Mouse (Mus musculus): ENCODE measurements around the gene Gpc6.

Gpc6 gene

GRCm38 (mm10) chr14:117919612-117920011, 994.5 kb downstream of the Gpc6 start:
- in situ Hi-C loops (cut with MboI, MseI), result no loop called here

DNA sequence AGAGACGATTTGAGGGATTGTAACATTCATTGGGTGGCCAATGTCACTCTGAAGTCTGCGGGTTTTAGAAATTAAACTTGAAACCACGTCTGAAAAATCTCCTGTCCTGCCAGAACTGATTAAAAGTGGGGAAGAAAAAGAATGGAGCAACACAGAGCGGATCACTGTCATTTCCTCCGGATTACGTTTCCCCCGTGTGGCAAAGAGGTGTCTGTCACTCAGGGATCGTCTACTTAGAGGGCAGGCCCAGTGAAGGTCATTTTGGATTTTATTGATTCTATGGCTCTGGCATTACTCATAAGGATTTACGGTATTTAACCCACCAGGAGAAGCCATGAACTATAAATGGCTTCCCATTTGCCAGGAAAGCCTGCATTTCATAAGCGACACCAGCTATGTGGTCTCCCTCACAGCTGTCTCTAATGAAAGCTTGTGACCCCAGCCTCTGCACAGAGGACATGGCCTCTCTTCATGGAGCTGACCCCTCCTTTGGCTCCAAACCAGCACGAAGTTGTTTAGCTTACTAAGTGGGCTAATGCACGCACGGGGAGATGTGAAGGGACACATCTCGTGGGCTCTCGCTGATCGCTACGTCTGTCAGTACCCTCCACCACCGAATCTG, 996.4 kb downstream of the Gpc6 start:
- in situ Hi-C loops (cut with MboI, MseI), result no loop called here

DNA sequence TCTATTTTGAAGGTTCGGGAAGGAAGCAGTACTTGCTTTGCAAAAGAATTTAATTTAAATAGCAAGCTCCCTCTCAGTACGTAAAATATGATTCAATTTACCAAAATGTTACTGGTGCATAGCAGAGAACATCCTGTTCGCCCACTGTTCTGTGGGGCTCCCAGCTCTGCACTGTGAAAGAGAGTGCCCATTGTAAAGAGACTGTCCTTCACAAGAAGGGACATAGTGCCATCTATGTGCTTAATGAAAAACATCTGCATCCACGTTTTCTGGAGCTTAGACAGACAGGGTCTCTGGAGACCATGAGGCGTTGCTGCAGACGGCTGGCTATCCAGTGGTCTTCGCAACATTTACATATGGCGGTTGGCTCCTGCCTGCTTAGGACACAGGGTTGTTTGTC, 998.6 kb downstream of the Gpc6 start:
- in situ Hi-C loops (cut with MboI, MseI), result no loop called here

GRCm38 (mm10) chr14:117930105-117930847, 1005.2 kb downstream of the Gpc6 start:
- in situ Hi-C loops (cut with MboI, MseI), result no loop called here

DNA sequence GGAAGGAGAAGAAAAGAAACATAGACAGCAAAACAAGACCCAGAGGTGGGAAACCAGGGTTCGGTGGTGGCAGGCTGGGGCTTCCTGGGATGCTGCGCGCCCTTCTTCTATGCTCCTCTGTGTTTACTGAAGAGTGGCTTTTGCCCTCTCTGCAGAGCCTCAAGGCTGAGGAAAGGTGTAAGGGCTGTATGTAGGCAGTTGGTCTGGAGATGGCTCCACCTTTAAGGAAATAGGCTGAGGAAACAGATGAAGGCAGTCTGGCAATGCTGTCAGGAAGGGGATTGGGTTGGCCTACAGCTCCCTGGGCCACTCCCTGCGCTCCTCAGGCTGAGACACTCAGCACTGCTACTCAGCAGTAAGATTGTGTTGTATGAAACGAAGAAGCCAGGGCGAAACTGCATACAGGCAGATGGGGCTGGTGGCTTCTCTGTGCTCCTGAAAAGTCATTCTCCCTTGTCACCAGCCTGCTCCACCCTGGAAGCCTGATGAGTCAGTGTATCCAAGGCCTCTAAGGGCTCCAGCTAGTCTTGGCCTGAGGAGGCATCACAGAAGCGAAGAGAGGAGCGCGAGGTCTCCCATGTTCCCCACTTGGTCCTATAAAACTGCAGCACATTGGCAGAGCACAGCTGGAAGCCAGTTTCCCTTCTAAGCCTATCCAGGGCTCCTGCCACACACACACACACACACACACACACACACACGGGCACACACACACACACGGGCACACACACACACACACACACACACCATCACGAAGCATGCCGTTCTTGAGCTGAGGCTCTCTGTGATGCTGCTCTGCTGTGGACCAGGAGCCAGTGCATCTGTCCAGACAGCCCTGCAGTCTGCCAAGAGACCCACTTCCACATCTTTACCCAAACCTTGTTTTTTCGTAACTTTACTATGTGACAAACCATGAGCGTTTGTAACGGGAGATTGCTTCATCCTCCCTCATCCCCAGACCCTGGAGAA, 1006.0 kb downstream of the Gpc6 start:
- in situ Hi-C loops (cut with MboI, MseI), result no loop called here

DNA sequence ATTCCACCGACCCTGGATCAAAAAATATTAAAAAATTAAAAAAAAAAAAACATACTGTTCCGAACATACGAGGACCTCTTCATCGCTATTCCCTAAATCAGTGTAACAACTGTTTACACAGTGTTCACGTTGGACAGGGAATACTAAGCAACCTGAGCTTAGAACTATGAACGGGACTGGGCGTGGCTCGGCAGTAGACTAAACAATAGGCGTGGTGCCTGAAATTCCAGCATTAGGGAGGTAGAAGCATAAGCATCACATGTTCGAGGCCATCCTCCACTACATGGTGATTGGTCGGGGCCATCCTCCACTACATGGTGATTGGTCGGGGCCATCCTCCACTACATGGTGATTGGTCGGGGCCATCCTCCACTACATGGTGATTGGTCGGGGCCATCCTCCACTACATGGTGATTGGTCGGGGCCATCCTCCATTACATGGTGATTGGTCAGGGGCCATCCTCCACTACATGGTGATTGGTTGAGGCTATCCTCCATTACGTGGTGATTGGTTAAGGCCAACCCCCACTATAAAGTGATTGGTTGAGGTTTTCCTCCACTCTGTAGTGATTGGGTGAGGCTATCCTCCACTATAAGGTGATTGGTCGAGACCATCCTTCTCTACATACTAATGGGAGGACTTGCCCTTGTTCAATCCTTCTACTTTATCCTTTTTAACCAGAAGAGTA, 1007.2 kb downstream of the Gpc6 start:
- in situ Hi-C loops (cut with MboI, MseI), result no loop called here

DNA sequence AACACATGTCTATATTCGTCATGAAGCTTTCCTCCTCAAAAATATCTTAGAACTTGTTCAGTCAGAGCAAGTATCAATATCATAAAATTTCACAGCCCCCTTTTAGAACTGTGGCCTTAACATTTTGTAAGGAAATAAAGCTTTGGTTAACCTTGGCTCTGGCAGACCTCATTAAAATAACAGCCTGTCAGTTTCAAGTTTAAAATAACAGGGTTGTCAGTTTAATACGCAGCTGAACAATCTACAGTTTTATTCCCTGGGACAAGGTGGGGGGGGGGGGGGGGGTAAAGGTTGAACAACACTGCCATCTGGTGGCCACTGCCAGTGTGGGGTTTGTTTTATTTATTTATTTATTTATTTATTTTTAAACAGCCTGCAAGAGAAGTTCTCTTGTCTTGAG, 1013.4 kb downstream of the Gpc6 start:
- in situ Hi-C loops (cut with MboI, MseI), result no loop called here

DNA sequence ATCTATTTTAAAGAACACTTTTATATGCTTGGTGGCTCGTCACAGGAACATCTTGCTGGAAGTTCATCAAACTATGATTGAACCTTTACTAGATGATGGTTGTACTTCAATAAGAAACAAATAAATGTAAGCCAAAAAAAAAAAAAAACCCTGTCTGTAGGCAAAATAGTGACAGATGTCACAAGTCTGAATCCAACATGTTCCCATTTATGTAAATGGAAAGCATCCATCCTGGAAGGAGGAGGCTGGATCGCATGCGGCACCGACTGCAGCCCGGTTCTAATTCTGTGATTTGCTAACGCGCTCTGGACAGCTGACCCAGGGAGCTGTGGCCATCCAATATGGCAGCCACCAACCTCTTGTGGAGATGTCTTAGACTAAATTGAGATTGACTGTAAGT, 1014.4 kb downstream of the Gpc6 start:
- in situ Hi-C loops (cut with MboI, MseI), result no loop called here

GRCm38 (mm10) chr14:117945920-117946503, 1020.9 kb downstream of the Gpc6 start:
- in situ Hi-C loops (cut with MboI, MseI), result no loop called here

DNA sequence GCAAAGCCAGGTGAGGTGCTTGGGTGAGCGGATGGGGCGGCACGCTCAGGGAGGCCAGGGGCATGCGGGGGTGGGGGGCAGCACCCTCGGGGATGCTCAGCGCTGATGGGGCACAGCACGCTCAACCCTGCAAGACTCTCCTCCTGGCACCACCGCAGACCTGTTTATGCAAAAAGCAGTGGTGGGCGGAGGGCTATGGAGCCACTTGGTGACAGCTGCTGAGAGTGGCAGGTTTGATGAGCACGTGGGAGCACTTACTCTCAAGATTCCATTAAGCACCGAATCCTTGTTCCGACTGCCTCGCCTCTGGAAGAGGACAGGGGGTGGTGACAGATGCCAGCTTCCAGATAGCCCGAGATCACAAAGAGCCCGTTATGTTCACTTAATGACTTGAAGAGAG, 1026.2 kb downstream of the Gpc6 start:
- in situ Hi-C loops (cut with MboI, MseI), result no loop called here

DNA sequence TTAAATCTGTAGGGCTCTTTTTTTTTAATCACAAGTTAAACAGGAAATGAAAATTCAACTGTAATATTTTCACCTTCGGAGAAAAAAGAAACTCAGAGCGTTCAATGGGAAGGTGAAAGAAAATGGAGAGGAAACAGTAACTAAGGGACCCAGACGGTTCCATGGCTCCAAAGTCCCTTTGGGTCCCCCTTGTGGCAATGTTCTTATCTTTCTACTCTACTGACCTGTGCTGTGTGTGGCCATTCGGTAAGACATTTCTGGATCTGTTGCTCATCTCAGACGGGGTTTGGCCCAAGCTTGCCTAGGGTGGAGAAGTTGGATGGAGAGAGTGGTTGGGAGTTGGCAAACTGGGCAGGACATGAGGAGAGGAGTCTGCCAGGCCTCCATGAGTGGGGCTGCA, 1026.6 kb downstream of the Gpc6 start:
- in situ Hi-C loops (cut with MboI, MseI), result no loop called here

DNA sequence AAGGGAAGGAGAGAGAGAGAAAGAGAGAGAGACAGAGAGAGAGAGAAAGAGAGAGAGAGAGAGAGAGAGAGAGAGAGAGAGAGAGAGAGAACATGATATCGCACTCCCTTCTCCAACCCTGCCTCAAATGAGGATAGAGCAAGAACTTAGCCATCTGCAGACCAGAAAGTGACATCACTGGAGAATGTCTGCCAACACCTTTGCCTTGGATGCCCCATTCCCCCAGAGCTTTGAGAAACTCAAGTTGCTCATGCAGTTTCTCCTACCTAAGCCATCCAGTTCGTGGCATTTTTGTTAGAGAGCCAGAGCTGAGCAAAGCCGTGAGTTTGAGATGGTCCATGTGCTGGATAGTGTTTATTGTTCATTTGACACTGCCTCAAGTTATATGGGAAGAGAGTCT, 1030.9 kb downstream of the Gpc6 start:
- in situ Hi-C loops (cut with MboI, MseI), result no loop called here

- in situ Hi-C loops (cut with MboI, MseI), result no loop called here
These were observed 1033.3 kb downstream of the Gpc6 start for GRCm38 (mm10) chr14:117958389-117958788.

- in situ Hi-C loops (cut with MboI, MseI), result no loop called here
These were observed 1036.2 kb downstream of the Gpc6 start for GRCm38 (mm10) chr14:117961267-117961666.

DNA sequence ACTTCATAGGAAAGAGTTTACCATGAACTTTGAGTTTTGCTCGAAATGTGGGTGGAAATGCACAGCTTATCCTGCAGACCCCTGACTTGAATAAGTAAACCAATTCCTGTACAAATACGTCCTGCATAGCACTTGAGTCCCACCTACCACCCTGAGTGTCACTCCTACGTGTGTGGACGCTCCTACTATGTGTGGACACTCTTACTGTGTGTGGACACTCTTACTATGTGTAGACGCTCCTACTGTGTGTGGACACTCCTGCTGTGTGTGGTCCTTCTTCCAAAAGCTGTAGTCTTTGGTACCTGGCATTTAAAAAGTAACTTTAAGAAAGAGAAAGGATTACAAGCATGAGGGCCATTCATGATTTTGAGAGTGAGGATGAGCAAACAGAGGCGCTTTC, 1036.7 kb downstream of the Gpc6 start:
- in situ Hi-C loops (cut with MboI, MseI), result no loop called here

DNA sequence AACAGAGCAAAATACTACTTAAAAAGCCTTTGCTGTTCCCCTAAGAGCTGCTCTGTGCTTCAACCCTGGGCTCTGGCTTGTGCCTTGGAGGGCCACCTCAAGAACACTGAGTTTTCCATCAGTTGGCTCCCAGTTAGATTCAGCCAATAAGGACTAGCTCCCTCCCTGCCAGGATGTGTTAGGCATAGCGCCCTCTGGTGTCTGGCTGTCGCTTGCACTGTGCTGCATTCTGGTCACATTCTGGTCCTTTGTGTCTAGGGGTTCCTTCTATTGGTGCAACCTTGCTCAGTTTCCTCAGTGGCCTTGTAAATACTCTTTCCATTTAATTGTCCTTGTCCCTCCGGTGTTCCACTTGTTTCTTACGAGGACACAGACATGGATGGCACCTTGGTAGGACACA, 1037.3 kb downstream of the Gpc6 start:
- in situ Hi-C loops (cut with MboI, MseI), result no loop called here

GRCm38 (mm10) chr14:117972576-117972975, 1047.5 kb downstream of the Gpc6 start:
- in situ Hi-C loops (cut with MboI, MseI), result no loop called here

- in situ Hi-C loops (cut with MboI, MseI), result no loop called here
These were observed 1056.4 kb downstream of the Gpc6 start for GRCm38 (mm10) chr14:117981532-117981931.

DNA sequence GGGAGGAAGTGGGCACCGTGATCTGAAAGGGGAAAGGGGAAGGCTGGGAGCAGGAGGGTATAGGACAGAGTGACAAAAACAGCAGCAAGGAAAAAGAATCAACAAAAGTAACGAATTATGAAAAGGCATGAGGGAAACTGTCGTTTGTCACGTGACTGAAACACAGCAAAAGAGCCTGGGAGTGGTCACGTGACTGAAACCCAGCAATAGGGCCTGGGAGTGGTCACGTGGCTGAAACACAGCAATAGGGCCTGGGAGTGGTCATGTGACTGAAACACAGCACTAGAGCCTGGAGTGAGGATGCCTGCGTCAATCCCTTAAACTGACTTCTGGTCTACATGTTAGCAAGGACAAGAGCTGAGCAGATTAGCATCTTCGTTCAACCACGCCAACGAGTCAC, 1063.3 kb downstream of the Gpc6 start:
- in situ Hi-C loops (cut with MboI, MseI), result no loop called here

GRCm38 (mm10) chr14:117990203-117990602, 1065.1 kb downstream of the Gpc6 start:
- in situ Hi-C loops (cut with MboI, MseI), result no loop called here

- in situ Hi-C loops (cut with MboI, MseI), result no loop called here
These were observed 1067.6 kb downstream of the Gpc6 start for GRCm38 (mm10) chr14:117992600-117993256.

Data from regulatory T cell (primary cell).